Mouse (Mus musculus): ENCODE measurements at regions not wholly inside any gene's neighbourhood (a gene's known extent, or its start where the extent isn't known, plus 50 kb on each side); places are given as distances from the start of the nearest gene placed in this dataset.

DNA sequence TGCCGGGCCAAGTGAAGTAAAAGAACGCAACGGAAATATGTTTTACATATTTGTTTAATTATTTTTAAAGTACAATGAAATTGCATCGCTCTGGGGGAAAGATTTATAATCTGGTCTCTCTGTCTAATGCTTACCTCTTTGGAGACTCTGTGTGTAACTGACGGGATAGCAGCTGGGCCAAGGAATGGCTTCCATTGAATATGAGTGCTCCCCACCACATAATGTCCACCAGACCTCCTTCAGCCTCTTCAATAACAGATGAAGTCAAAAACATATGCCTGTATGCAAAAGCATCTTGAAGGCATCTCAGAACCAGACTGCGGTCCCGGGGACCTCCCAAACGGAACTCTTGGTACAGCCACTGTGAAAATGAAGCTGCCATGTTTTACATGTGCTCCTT, 531.0 kb downstream of the Zfp536 start:
- DNase-seq, result no peak

DNA sequence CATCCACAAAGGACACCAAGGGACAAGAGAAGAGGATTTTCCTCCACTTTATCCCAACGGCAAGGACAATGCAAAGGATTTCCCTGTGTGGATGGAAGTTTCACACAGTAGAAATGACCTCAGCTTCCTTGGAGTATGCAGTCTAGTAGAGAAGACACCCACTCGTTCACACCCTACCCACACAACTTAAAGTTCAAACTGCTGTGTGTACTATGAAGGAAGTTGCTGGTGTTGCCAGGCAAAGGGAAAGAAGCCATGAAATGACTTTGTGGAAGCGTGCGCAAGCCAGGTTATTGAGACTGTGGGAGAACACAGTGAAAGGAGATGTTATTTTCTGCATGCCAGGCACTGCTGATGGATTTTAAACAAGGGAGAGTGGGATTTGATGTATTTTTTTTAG, 527.3 kb downstream of the Zfp536 start:
- DNase-seq, result no peak

DNA sequence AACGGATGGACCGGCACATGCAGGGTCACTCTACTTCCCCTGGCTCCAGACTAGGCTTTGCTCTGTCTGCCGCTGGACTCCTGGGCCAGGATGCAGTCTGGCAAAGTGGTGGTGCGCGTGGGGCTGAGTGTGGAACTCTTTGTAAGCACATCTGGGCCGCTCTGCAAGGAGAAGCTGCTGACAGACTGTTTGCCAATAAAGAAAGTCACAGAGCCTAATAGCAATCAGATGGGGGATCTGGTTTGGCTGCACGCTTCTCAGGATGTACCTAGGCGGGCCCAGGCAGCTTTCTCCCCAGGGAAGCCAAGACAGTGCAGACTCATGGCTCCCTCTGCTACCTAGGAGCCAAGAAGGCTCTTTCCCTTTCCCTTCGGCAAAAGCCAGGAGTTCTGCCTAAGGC, 519.0 kb downstream of the Zfp536 start:
- no peak for DNase-seq

DNA sequence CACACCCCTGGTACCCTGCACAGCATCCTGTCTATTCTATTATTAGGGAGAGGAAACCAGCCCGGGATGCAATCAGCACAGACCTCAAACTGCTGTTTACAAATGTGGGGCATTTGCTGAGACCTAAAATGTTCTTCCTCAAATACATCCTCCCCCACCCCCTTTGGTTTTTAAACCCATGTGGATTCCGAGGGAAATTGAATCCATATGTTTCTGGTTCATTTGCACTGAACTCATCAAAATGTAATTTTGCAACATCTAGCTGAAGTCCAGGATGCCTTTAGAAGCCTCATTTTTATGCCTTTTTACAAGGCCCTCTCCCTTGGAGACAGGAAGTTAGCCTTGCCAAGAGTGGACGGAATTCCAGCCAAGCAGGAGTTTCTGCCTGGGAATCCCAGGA, 517.6 kb downstream of the Zfp536 start:
- no peak for DNase-seq

DNA sequence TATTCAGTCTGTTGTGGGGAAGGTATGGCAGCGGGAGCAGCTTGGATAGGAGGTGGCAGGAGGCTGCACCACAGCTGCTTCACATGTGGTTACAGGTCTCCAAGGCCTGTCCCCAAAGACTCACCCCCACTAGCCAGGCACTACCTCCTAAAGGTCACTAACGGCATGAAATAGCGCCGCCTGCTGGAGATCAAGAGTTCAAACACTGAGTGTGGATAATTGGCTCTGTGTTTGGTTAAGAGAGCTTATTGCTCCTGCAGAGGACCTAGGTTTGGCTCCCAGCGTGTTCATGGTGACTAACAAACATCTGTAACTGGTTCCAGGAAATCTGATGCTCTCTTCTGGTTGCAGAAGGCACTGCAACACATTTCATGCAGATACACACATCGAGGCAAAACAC, 514.1 kb downstream of the Zfp536 start:
- DNase-seq, result no peak

DNA sequence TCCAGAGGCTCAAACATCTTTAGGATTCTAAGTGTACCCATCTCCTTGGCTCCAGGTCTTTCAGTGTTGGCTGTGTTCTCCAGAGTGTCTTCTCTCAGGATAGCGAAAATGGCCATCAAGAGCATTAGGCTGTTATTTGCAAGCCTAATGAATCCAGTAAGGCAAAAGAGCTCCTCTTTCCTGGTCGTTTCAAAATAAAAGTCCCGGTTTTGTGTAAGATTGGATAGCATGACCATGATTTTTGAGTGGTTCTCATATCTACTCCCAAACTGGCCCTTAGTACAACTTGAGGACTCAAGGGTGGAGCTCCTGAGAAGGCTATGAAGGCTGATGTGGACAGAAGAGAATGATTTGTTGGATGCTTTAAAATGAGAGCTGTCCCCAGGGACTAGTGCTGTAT, 510.6 kb downstream of the Zfp536 start:
- DNase-seq, result no peak

DNA sequence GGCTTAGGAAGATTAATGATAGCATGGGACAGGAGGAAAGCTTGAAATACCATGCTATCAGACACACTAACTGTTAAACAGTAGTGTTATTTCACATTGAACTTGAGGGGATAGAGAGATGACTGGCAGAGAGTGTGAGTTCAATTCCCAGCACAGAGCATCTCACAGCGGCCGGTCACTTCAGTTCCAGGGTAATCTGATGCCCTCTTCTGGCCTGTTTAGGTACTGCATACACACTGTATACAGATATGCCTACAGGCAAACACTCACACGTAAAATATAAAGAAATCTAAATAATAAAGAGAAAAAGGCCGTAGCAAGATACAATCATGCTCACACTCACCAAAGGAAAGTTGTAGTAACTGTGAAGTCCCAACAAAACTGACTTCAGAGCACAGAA, 506.0 kb downstream of the Zfp536 start:
- DNase-seq, result no peak

DNA sequence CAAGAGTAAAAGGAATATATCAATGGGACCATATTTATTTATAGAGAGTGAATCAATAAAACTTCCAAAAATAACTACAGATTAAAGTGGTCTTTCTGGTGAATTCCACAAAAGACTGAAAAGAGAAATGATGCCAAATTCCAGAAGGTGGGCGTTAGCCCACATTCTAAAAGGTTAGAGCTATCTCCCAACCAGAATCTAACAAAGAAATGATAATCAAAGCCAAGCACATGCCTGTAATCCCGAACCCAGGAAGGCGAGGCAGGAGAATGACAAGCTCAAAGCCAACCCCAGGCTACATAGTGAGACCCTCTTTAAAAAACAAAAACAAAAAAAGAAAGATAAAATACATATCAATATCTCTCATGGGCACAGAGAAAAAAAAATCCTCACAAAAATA, 502.6 kb downstream of the Zfp536 start:
- no peak for DNase-seq

DNA sequence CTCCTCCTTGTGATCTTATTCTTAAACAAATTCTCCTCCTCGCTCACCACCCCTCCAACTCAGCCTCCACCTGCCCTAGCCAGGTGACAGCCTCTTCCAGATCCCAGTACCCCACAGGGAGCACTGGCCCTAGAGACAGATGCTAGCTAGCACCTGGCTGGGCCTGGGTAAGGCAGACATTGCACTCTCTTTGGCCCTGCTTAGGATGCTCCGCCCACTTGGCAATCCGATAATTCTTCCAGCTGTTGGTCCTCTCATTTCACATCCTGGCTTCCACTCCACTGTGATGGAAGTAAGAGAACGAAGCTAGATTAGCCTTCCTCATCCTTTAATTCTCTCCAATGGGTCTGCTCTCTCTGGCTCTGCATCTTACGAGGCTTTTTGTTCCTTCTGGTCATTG, 483.4 kb downstream of the Zfp536 start:
- no peak for DNase-seq

DNA sequence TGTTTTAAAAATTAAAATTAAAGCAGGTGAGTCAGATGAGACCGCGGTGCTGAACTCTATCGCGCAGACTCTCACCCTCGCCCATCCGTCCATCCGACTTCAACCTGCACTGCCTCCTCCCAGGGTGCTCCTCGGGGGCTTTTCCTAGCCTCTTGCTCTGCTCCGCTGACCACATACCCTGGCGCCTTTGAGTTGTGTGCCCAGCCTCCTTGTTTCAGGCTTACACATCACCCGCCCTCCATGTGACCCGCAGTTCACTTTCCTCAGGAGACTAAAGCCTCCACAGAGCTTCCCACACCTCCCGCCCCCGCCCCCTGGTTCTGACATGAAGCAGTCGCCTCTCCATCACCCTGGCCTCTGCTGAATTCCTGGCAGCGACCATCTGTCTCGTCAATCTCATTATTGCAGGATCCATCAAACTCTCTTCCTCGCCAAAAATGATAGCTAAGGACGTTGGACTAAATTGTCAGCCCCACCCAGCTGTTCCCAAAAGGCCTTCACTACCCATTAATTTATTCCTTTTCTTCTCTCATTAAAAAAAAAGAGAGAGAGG, 482.9 kb downstream of the Zfp536 start:
- no peak for DNase-seq

DNA sequence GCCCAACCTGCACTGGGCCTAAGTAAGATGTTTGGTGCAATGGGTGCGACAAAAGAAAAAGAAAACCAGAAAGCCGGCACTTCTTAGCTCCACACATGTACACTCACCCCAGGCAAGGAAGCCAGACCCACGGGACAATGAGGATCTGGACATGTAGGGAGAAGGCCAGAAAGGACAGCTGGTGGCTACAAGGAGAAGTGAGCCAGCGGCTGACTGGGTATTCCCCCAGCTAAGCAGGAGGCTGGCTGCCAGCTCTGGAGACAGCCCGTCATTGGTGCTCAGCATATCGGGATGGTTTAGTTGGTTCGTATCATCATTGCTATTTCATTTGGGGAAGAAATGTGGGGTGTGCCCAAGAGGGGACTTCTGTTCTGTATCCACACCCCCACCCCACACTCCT, 481.7 kb downstream of the Zfp536 start:
- no peak for DNase-seq

DNA sequence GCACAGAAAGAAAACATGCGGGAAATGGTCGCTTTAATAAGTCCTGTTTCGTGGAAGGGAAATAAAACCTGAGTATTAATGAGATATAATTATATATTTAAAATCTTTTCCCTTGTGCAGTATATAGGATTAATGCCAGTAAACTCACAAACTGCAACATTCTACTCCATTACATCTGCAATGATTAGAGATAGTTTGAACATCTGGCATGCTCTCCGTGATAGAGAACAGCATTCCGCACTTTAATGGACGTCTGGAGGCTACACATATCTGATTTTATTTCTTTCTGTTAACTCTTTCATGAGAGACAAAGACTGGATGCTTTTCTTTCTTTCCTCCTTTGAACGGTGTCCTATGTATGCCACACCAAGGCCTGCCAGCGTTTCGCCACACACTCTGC, 480.9 kb downstream of the Zfp536 start:
- no peak for DNase-seq

DNA sequence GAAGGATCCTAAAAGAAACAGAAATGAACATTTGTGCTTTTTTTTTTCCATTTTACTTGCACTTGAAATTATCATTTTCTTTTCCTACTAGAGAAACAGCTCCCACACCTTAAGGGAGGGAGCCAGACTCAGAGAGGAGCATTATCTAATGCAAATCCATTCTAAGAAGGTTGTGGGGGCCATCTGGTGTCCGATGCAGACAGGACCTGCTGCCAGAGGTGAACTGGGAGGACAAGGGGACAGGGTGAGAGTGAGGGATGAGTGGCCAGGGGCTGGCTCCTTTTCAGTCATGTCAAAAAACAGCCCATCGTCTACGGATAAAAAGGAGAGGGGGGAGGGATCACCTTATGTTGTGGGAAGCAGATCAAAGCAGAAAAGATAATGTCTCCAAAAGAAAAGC, 474.6 kb downstream of the Zfp536 start:
- no peak for DNase-seq

DNA sequence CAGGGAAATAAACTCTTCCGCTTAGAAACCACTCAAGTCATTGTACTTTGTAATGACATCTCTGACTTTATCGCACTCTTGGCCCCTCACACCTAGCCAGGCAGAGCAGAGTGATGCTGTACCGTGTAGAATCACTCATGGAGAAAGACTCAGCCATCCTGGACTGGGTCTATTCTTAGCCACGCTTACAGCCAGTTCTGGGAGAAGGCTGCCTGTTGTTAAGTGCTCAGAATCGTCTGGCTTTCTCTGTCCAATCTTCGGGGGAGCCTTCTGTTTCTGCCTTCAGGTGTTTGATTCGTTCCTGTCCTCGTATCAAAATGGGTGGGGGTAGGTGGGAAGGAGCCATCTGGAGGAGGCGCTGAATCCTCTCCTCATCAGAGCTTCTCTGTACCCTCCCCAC, 468.0 kb downstream of the Zfp536 start:
- no peak for DNase-seq

DNA sequence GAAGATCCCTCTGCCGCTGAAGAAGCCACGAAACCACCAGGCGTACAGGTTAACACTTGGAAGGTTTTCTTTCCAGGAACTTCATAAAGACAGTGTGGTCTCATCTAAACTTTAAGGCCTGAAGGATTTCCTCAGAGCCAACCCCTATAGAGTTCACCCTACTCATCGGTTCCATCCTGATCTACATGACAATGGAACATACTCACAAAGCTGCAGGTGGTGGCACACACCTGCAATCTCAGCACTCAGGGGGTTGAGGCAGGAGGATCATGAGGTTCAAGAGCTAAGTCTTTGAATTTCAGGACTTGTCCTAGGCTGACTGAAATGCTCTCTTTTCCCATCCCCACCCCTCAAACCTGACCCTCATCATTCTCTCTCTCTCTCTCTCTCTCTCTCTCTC, 466.2 kb downstream of the Zfp536 start:
- DNase-seq, result no peak

DNA sequence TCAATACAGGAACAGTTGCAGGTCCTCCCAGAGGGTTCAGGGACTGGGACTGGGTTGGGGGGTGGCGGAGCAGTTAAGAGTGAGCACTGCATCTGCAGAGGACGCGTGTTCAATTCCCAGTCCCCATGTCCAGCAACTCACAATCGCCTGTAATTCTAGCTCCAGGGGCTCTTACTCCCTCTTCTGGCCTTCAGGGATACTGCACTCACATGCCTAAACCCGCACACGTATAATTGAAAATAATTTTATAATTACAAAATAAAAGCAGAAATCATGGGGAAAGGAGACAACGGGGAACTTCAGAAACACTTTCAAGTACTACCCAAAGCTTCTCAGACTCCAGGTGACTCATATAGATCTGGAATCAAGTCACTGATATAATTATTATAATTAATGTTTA, 448.8 kb downstream of the Zfp536 start:
- no peak for DNase-seq

DNA sequence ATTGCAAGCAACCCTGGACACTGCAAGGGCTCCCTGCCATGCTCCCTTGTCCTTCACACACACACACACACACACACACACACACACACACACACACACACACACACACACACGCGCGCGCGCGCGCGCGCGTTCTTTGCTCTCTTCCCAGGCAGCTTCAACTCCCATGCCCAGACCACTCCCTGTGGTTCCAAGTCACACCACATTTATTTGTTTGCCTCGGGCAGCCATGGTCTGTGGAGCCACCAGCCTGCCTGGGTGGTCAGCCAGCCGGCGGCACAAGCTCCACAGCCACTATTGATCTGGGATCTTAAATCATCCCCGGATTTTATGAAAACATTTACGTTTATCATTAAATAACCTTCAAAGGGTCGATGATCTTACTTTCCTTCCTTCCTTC, 440.0 kb downstream of the Zfp536 start:
- DNase-seq, result no peak

DNA sequence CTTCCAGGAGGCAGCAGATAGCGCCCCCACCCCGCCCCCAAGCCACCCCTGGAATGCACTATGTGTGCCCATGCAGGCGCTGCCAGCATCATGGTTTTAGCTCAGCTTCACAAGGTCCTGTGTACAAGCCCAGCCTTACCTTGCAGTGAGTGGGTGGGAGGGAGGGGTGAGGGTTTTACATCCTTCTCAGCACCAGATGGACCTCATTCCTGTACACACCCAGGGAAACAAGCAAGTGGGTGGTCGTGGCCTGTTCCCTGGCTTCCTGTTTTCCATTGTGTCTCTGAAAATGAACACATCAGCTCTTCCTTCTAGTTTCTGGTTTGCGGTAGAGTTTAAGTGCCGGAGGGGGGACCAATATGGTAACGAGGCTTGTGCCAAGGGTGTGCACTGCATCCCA, 438.2 kb downstream of the Zfp536 start:
- no peak for DNase-seq

DNA sequence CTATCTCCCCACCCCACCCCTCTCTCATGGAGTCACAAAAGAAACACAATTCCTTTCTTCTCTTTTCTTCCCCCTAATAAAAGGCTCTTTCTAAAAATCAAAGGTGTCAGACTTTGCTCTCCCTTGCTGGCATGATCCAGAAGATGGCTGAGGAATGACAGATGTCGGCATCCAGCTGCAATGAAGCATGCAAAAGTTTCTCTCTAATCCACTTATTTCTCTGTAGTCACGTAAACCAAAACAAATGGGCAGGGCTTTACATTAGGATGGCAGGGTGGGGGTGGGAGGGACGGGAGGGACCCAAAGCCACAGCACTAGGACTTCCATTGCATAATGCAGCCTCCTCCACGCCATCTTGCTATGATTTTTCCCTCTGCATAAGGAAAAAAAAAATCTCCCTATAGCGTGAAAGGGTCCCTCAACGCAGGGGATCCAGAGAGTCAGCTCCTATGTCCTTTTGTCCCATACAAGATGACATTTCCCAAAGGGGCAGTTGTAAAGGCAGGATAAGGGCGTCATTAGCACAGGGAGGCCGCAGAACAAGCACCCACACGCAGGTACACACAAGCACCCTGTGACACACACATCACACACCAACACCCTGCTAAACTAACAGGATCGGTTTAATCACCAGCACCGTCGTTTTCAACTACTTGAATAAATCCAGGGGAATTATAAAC, 437.1 kb downstream of the Zfp536 start:
- no peak for DNase-seq

DNA sequence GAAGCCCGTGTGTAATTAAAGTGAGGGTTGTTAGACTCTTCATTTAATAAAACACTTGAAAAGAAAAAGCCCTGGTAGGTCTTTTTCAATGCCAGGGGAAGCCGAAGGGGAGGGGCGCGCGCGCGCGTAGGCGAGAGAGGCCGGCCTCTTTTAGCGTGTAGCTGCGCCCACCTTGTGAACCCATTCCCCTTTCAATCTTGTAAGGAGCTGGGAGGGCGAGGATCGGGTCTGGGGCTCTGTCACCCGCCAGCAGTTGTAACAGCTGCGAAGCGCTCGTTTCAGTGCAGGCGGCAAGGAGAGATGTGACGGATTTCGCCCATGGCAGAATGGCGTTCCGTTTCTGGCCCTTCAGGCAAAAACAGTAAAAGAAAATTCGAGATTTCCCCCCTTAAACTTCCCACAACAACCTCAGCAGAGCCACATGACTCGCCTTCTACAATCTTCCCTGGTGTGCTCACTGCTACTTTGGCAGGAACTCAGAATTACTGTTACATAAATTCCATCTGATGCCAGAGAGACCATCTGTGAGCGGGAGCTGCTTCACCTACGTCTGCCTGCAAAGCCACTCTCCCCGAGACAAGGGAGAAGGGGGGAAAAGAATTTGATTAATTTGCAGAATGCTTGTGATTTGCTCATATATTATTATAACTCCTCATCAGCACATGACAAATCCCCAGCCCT, 436.4 kb downstream of the Zfp536 start:
- no peak for DNase-seq

DNA sequence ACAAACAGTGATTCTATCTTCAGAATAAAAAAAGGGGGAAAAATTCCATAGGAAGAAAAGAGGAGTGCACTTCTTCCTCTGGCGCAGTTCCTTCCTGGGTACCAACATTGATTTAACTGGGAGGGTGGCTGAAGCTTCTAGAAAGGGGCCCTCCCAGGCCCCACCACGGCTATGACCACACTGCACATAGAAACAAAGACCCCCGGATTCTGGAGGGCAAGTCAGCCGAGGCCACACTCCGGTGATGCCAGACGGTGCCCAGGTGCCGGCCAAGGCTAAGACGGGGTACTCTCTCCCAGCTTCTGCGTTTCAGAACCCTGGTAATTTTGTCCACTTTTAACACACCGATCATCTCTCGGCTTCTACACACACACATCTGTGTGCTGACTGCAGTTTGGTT, 435.8 kb downstream of the Zfp536 start:
- DNase-seq, result no peak

DNA sequence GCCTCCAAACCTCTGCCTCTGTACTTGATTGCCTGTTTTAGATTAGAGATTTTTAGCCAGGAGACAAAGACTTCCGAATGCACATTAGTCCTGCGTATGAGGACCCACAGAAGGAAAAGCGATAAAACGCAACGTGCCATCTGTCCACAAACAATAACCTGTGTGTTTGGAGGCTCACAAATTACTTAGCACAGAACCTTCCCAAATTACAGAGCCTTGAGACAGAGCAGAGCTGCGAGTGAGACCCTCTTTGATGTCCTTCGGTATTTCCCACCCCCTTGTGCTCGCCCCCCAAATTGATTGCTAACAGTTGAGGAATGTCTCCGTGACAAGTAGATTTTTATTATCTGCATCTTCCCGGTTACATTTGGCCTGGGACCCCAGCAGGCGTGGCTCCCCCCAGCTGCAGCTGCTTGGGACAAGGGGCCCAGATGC, 435.4 kb downstream of the Zfp536 start:
- no peak for DNase-seq

DNA sequence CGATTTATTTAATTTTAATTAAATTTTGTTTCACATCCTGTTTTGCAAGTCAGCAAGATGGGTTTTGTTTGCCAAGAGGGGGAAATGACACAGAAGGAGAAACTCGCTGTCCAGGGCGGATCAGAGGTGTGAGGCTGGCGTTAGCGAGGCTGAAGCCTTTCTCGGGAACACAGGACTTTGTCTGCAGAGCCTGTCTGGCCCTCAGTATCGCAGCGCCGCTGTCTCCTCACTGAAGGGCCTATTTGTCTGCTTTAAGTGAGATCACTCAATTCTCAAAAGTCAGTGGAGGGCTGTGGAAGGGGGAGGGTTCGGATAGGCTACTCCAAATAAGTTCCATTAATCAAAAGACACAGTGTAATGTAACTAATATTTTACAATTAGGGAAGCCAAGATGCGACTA, 430.8 kb downstream of the Zfp536 start:
- no peak for DNase-seq

DNA sequence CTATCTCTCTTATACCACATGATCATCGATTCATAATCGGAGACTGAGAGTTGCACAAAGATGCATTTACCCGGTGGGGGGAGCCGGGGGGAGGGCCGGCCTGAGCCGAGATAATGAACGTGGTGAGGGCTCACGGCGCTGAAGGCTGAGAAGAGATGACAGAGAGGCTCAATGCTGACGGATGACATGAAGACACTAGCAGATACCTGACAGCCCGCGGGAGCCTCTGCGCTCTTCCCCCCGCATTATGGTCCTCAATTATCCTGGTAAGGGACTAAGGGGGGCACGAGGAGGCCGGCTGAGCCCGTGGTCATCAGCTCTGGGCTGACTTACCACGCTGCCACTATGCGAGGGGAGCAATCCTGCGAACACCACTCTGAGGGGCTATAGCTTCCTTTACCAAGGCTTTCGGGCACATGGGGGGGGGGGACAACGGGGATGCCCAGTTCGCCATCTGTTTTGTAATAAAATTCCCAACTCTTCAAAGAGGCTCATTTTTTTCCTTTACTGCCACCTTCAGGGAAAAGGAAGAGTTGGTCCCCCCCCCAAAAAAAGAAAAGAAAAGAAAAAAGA, 430.3 kb downstream of the Zfp536 start:
- no peak for DNase-seq
